8 mouse cellular contexts compared by ENCODE assay signal in genomic region chr4:84523651-84524221, GRCm38 (mm10).
DNase-seq lines count a peak whose midpoint lies in the region; ATAC-seq and TF ChIP-seq lines count a peak whose summit lies in the region.

No protein-coding gene starts in this region.

- TF ChIP-seq CTCF in intestine, postnatal 0 days (IDR thresholded peaks at IDR 0.05; ENCODE audit: low read depth): no peak

- H3K9ac ChIP-seq in intestine, embryonic 14.5 days (ENCODE audit: low read length): no peak overlapping the region
- H3K9ac ChIP-seq in intestine, postnatal 0 days (ENCODE audit: low read depth, low read length): no peak overlapping the region

- no peaks in the 10 kb centered on the region for H3K36me3 ChIP-seq in intestine, embryonic 14.5 days (ENCODE audit: control insufficient read depth, insufficient read depth, low read length)
- no peaks in the 10 kb centered on the region for H3K36me3 ChIP-seq in intestine, postnatal 0 days (ENCODE audit: control insufficient read depth, insufficient read depth)

- H3K4me1 ChIP-seq in intestine, embryonic 14.5 days (replicated peaks; ENCODE audit: control insufficient read depth, insufficient read depth, low read length): peaks cover 36% of the 10 kb centered on the region
- H3K4me1 ChIP-seq in intestine, postnatal 0 days (replicated peaks; ENCODE audit: control insufficient read depth, insufficient read depth, low read length): no peaks in the 10 kb centered on the region; the same call in 1 of the 2 replicates

- peak overlapping the region; percentile 82 for H3K27ac ChIP-seq in intestine, embryonic 14.5 days (ENCODE audit: low read depth)
- no peak overlapping the region for H3K27ac ChIP-seq in intestine, postnatal 0 days (ENCODE audit: low read depth, low read length)

- ATAC-seq in intestine, embryonic 14.5 days (replicated peaks; ENCODE audit: low FRiP score, low TSS enrichment, low read depth): peak; percentile 55; the same call in 1 of the 2 replicates
- ATAC-seq in intestine, postnatal 0 days: no peak
- no peak for ATAC-seq in activated CD4-positive, CD25-positive, alpha-beta regulatory T cell, adult 4 months

- WGBS in intestine, embryonic 14.5 days: 25% methylated on average over 4 of the region's 4 CpGs
- 33% methylated on average over 4 of the region's 4 CpGs for WGBS in intestine, postnatal 0 days

- no peaks in the 10 kb centered on the region for H3K9me3 ChIP-seq in intestine, embryonic 14.5 days (ENCODE audit: control insufficient read depth, low read length)
- H3K9me3 ChIP-seq in intestine, postnatal 0 days (ENCODE audit: control insufficient read depth): no peaks in the 10 kb centered on the region

- H3K4me2 ChIP-seq in intestine, embryonic 14.5 days (ENCODE audit: low read length): 0 out of 2 replicates have a peak overlapping the region, but pooled peaks have one; percentile 15
- no peak overlapping the region for H3K4me2 ChIP-seq in intestine, postnatal 0 days (replicated peaks; ENCODE audit: low read depth)

- no peak for DNase-seq in intestine, embryonic 14.5 days (ENCODE audit: low spot score)
- peak; percentile 51 for DNase-seq in R1 (ENCODE audit: low read depth, low spot score)
- DNase-seq in gastrocnemius, adult 8-10 months (ENCODE audit: low spot score in 2 of 2): peak; percentile 8 to 10
- DNase-seq in kidney, postnatal 14 days: peak; percentile 57
- peak; percentile 9 for DNase-seq in testis, postnatal 14 days (ENCODE audit: low spot score)
- DNase-seq in right cerebral cortex, adult 2 months (ENCODE audit: low spot score in 2 of 2): no peak

- no peak overlapping the region for H3K4me3 ChIP-seq in intestine, embryonic 14.5 days (ENCODE audit: low read depth, low read length)
- H3K4me3 ChIP-seq in intestine, postnatal 0 days (ENCODE audit: low read depth, low read length): no peak overlapping the region

- no peaks in the 10 kb centered on the region for H3K27me3 ChIP-seq in intestine, embryonic 14.5 days (replicated peaks; ENCODE audit: control insufficient read depth, insufficient read depth, low read length)
- H3K27me3 ChIP-seq in intestine, postnatal 0 days (replicated peaks; ENCODE audit: control insufficient read depth, insufficient read depth, low read length): 0 out of 2 replicates have a peak, but pooled peaks cover 4% of the 10 kb centered on the region

Comparison
In these comparisons a context has a peak if more than half of its experiments do, and no peak if none do; other contexts are left out.
1. DNase-seq: peak in R1 (single experiment), gastrocnemius, adult 8-10 months (2 of 2), kidney, postnatal 14 days (single experiment) and testis, postnatal 14 days (single experiment); none in intestine, embryonic 14.5 days (single experiment) and right cerebral cortex, adult 2 months (0 of 2).